Mouse (Mus musculus) heart, postnatal 0 days (tissue): ENCODE data around the gene Smim13.

ENCODE experiments used
- CTCF ChIP-seq: IDR thresholded peaks from 2 replicates; pipeline ENCODE4 v1.5.1; 2016; ENCODE audit warnings: antibody characterized with exemption, control low read depth, low read depth
- EP300 ChIP-seq: IDR thresholded peaks from 2 replicates; pipeline ENCODE4 v1.6.1; 2016; ENCODE audit warnings: antibody characterized with exemption, low read depth

DNA sequence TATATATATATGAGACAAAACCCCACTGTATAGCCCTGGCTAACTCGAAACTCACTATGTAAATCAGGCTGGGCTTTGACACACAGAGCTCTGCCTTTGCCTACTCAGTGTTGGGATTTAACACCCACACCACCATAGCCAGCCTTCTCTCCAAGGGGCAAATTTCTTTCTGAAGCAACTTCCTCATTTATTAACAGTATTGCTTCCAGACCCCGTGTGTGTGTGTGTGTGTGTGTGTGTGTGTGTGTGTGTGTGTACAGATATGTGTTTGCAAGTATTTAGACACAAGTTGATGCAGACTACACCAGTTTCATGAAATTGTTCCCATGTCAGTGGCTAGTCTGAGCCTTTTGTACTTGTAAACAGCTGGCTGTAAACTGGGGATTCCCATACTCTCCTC is 8.1 kb upstream of the Smim13 start:
- no peak for TF ChIP-seq CTCF
- TF ChIP-seq EP300 = no peak
